Mouse (Mus musculus) MEL (cell line): ENCODE results near the gene Med1. TPM values are rescaled to one million over a fixed set of nuclear protein-coding genes. Genes with fewer than 3 reads are reported as not detected.
A peak's percentile ranks its signal among the peaks of the same experiment; 100 is the strongest.

Experiments
- DNase-seq: peaks from one replicate; pipeline ENCODE4 v3.0.0; 2011; ENCODE audit warnings: low read depth, low spot score
- H3K27ac ChIP-seq: 2 replicates; pipeline ENCODE4 v1.5.1; 2012; ENCODE audit warnings: low read depth, mild to moderate bottlenecking, control low read depth, low read length, moderate library complexity; ENCODE audit not compliant: control insufficient read depth
- H3K27me3 ChIP-seq, 2 experiments: fragments of 150-350 bp in 1 of 2; sonication (generic) in 1 of 2; 2 replicates each; pipeline ENCODE4 v1.6.1; 2012; ENCODE audit warnings: low read length in 2 of 2, mild to moderate bottlenecking in 2 of 2, improper control_type of control experiment in 1 of 2, moderate library complexity in 1 of 2; ENCODE audit not compliant: insufficient read depth in 2 of 2, control insufficient read depth in 1 of 2
- H3K36me3 ChIP-seq, 2 experiments: 2 replicates each; pipeline ENCODE4 v1.6.1; 2012 to 2014; ENCODE audit warnings: low read length in 2 of 2, improper control_type of control experiment in 1 of 2, inconsistent platforms in 1 of 2, mild to moderate bottlenecking in 1 of 2; ENCODE audit not compliant: insufficient read depth in 2 of 2, control insufficient read depth in 1 of 2
- H3K4me1 ChIP-seq, 2 experiments: fragments of 150-350 bp in 1 of 2; sonication (generic) in 1 of 2; 2 replicates each; pipeline ENCODE4 v1.6.1; 2012; ENCODE audit warnings: low read length in 2 of 2, improper control_type of control experiment in 1 of 2, mild to moderate bottlenecking in 1 of 2; ENCODE audit not compliant: insufficient read depth in 2 of 2, control insufficient read depth in 1 of 2
- H3K4me3 ChIP-seq, 2 experiments: fragments of 150-350 bp in 1 of 2; sonication (generic) in 1 of 2; 2 replicates each; pipeline ENCODE4 v1.5.1; 2012; ENCODE audit warnings: low read depth in 2 of 2, low read length in 2 of 2, mild to moderate bottlenecking in 2 of 2, moderate library complexity in 2 of 2, control low read depth in 1 of 2, improper control_type of control experiment in 1 of 2; ENCODE audit not compliant: control insufficient read depth in 1 of 2, insufficient read depth in 1 of 2
- H3K79me2 ChIP-seq: 2 replicates; pipeline ENCODE4 v1.6.1; 2012; ENCODE audit warnings: mild to moderate bottlenecking, low read length, moderate library complexity; ENCODE audit not compliant: control insufficient read depth, poor library complexity, insufficient read depth
- H3K9ac ChIP-seq: 2 replicates; pipeline ENCODE4 v1.6.1; 2012; ENCODE audit warnings: low read depth, mild to moderate bottlenecking, control low read depth, low read length, moderate library complexity; ENCODE audit not compliant: control insufficient read depth, poor library complexity, severe bottlenecking
- H3K9me3 ChIP-seq: fragments of 150-350 bp; sonication (generic); replicated peaks from 2 replicates; pipeline ENCODE4 v1.6.1; 2012; ENCODE audit warnings: mild to moderate bottlenecking, low read length, improper control_type of control experiment, moderate library complexity; ENCODE audit not compliant: insufficient read depth
- BHLHE40 ChIP-seq: IDR thresholded peaks from 2 replicates; pipeline ENCODE4 v1.6.1; 2012; ENCODE audit warnings: low read depth, mild to moderate bottlenecking, inconsistent platforms, low read length, improper control_type of control experiment, borderline replicate concordance
- CHD2 ChIP-seq: IDR thresholded peaks from 2 replicates; pipeline ENCODE4 v1.6.1; 2011; ENCODE audit warnings: low read length, improper control_type of control experiment
- CTCF ChIP-seq, 3 experiments: IDR thresholded peaks in 2 of 3; conservative IDR thresholded peaks in 1 of 3; 2 replicates each; pipeline ENCODE4 v1.5.1; 2011 to 2012; ENCODE audit warnings: low read length in 3 of 3, low read depth in 2 of 3, mild to moderate bottlenecking in 2 of 3, improper control_type of control experiment in 1 of 3, inconsistent platforms in 1 of 3, mixed read lengths in 1 of 3, moderate library complexity in 1 of 3; ENCODE audit not compliant: control insufficient read depth in 1 of 3, insufficient read depth in 1 of 3, poor library complexity in 1 of 3, severe bottlenecking in 1 of 3
- ELF1 ChIP-seq: IDR thresholded peaks from 2 replicates; pipeline ENCODE4 v1.6.1; 2014; ENCODE audit warnings: low read depth, mild to moderate bottlenecking, inconsistent platforms, low read length, improper control_type of control experiment, moderate library complexity
- ETS1 ChIP-seq: IDR thresholded peaks from 2 replicates; pipeline ENCODE4 v1.6.1; 2012; ENCODE audit warnings: low read depth, mild to moderate bottlenecking, inconsistent platforms, low read length, improper control_type of control experiment, moderate library complexity
- HCFC1 ChIP-seq: IDR thresholded peaks from 2 replicates; pipeline ENCODE4 v1.6.1; 2012; ENCODE audit warnings: low read depth, mild to moderate bottlenecking, inconsistent platforms, low read length, improper control_type of control experiment, moderate library complexity
- JUND ChIP-seq: IDR thresholded peaks from 2 replicates; pipeline ENCODE4 v1.6.1; 2011; ENCODE audit warnings: low read depth, mild to moderate bottlenecking, improper control_type of control experiment, low read length
- KAT2A ChIP-seq: conservative IDR thresholded peaks from 2 replicates; pipeline ENCODE4 v1.6.1; 2012; ENCODE audit warnings: low read depth, low read length, improper control_type of control experiment, inconsistent platforms
- MAZ ChIP-seq: IDR thresholded peaks from 2 replicates; pipeline ENCODE4 v1.6.1; 2012; ENCODE audit warnings: low read depth, mild to moderate bottlenecking, inconsistent platforms, low read length, improper control_type of control experiment
- MEF2A ChIP-seq: IDR thresholded peaks from 2 replicates; pipeline ENCODE4 v1.6.1; 2014; ENCODE audit warnings: low read depth, mild to moderate bottlenecking, inconsistent platforms, low read length, improper control_type of control experiment; ENCODE audit not compliant: poor library complexity, insufficient replicate concordance, severe bottlenecking; ENCODE audit errors: extremely low read depth
- MXI1 ChIP-seq: IDR thresholded peaks from 2 replicates; pipeline ENCODE4 v1.6.1; 2011; ENCODE audit warnings: mild to moderate bottlenecking, low read depth, low read length, improper control_type of control experiment
- MYB ChIP-seq: IDR thresholded peaks from 2 replicates; pipeline ENCODE4 v1.6.1; 2011; ENCODE audit warnings: mild to moderate bottlenecking, low read depth, low read length, improper control_type of control experiment
- MYC ChIP-seq: IDR thresholded peaks from 2 replicates; pipeline ENCODE4 v1.6.1; 2011; ENCODE audit warnings: low read depth, mild to moderate bottlenecking, low read length, improper control_type of control experiment, moderate library complexity
- NRF1 ChIP-seq: IDR thresholded peaks from 2 replicates; pipeline ENCODE4 v1.6.1; 2014; ENCODE audit warnings: low read depth, mild to moderate bottlenecking, inconsistent platforms, low read length, improper control_type of control experiment, moderate library complexity; ENCODE audit not compliant: poor library complexity, insufficient read depth, severe bottlenecking
- POLR2A ChIP-seq, 2 experiments: IDR thresholded peaks; 2 replicates each; pipeline ENCODE4 v1.6.1; 2011 to 2012; ENCODE audit warnings: low read length in 2 of 2, mild to moderate bottlenecking in 2 of 2, control low read depth in 1 of 2, improper control_type of control experiment in 1 of 2, low read depth in 1 of 2, moderate library complexity in 1 of 2; ENCODE audit not compliant: control insufficient read depth in 1 of 2, insufficient read depth in 1 of 2, poor library complexity in 1 of 2
- RAD21 ChIP-seq: IDR thresholded peaks from 2 replicates; pipeline ENCODE4 v1.6.1; 2011; ENCODE audit warnings: mild to moderate bottlenecking, low read depth, low read length, improper control_type of control experiment
- SMC3 ChIP-seq: IDR thresholded peaks from 2 replicates; pipeline ENCODE4 v1.6.1; 2011; ENCODE audit warnings: low read depth, low read length, improper control_type of control experiment
- TAL1 ChIP-seq: IDR thresholded peaks from 2 replicates; pipeline ENCODE4 v1.6.1; 2012; ENCODE audit warnings: mild to moderate bottlenecking, inconsistent platforms, low read length, moderate library complexity, mixed read lengths
- UBTF ChIP-seq: IDR thresholded peaks from 2 replicates; pipeline ENCODE4 v1.6.1; 2012; ENCODE audit warnings: low read depth, mild to moderate bottlenecking, inconsistent platforms, low read length, improper control_type of control experiment, moderate library complexity, borderline replicate concordance; ENCODE audit not compliant: insufficient read depth
- USF1 ChIP-seq: IDR thresholded peaks from 2 replicates; pipeline ENCODE4 v1.6.1; 2014; ENCODE audit warnings: low read depth, mild to moderate bottlenecking, inconsistent platforms, low read length, improper control_type of control experiment, moderate library complexity
- ZKSCAN1 ChIP-seq: IDR thresholded peaks from 2 replicates; pipeline ENCODE4 v1.6.1; 2012; ENCODE audit warnings: low read depth, mild to moderate bottlenecking, inconsistent platforms, low read length, improper control_type of control experiment, moderate library complexity
- ZMIZ1 ChIP-seq: IDR thresholded peaks from 2 replicates; pipeline ENCODE4 v1.6.1; 2012; ENCODE audit warnings: low read depth, mild to moderate bottlenecking, inconsistent platforms, low read length, improper control_type of control experiment, moderate library complexity
- ZNF384 ChIP-seq: IDR thresholded peaks from 2 replicates; pipeline ENCODE4 v1.6.1; 2012; ENCODE audit warnings: low read depth, mild to moderate bottlenecking, inconsistent platforms, low read length, improper control_type of control experiment
- polyA plus RNA-seq, 2 experiments: library from polyadenylated mRNA; stranded (reverse) in 1 of 2; unstranded in 1 of 2; fragments of >175 nt in 1 of 2; fragments of >200 nt in 1 of 2; gene quantifications; 2 replicates each; pipeline versions ENCODE4 v1.2.1 to v1.2.4; 2012; ENCODE audit warnings: low replicate concordance in 2 of 2, low read depth in 1 of 2; ENCODE audit not compliant: insufficient read length in 2 of 2, insufficient read depth in 1 of 2, missing spikeins in 1 of 2
- total RNA-seq: library from RNA; depleted of rRNA; stranded (reverse); fragments of 300-350 nt; gene quantifications from 2 replicates; pipeline ENCODE4 v1.2.3, GENCODE M21; 2012

Med1 gene
- total and polyA plus RNA-seq, 3 experiments = 39.9 to 122 (median 58.6) TPM

DNA sequence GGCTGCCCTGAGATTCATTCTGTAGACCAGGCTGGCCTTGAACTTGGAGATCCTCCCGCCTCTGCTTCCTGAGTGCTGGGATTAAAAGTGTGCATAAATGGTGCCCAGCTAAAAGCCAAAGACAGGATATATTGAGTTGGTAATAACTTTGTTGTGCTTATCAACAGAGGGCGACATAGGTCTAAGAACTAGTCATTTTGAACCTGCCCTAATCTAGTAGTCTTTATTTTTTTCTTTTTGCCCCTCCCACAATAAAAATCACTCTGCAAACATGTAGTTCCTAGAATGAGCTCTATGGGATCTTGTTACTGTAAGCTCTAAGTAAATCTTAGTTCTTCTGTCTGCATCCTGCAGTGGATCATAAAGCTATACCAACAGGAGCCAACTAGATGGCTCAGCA lies 50.5 kb downstream of the Med1 start:
- Histone ChIP-seq H3K4me3 (no peak overlapping the region), H3K4me1 (peaks cover 0 to 3% of the 10 kb centered on the region in 2 experiments; a peak in 2 of 4 replicates), H3K27me3 (no peaks in the 10 kb centered on the region), H3K79me2 (peaks cover 9% of the 10 kb centered on the region; the same call in 1 of the 2 replicates), H3K27ac (no peak overlapping the region), H3K9ac (no peak overlapping the region), H3K36me3 (no peaks in the 10 kb centered on the region; a peak in 1 of 4 replicates), H3K9me3 (no peaks in the 10 kb centered on the region)
- no peak for TF ChIP-seq TAL1
- TF ChIP-seq ZNF384 = peak; percentile 47; the same call in 1 of the 2 replicates
- peak; percentile 39 for TF ChIP-seq RAD21
- TF ChIP-seq ETS1 = no peak
- no peak for TF ChIP-seq MYC
- TF ChIP-seq CTCF (IDR thresholded peaks at IDR 0.05 in 2 of 3, conservative IDR thresholded peaks at IDR 0.05 in 1 of 3; ENCODE audit: control insufficient read depth in 1 of 3, insufficient read depth in 1 of 3, low read depth in 2 of 3, low read length in 3 of 3, poor library complexity in 1 of 3, severe bottlenecking in 1 of 3) = peak in 1 of 3 experiments; percentile 50; a peak in 2 of 6 replicates
- peak; percentile 44 for DNase-seq

DNA sequence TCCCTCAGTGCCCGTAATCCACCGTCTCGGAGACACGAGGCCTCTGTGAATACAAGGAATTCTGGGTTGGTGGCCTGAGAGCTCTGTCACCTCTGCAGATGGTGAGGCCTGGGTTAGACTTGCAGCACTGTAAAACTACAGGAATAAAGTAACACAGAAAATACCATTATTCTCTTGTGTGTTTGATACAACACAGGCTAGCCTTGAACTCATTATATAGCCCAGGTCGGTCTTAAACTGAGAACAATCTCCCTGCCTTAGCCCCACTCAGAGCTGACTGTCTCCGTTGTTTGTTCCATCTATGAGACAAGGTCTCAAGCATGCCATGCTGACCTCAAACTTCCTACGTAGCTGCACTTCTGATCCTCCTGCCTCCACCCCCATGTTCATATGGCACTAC lies 54.2 kb downstream of the Med1 start:
- H3K4me3 ChIP-seq = no peak overlapping the region
- H3K27ac ChIP-seq = no peak overlapping the region
- H3K9me3 ChIP-seq = no peaks in the 10 kb centered on the region
- TF ChIP-seq BHLHE40 = no peak
- no peak for TF ChIP-seq USF1
- TF ChIP-seq CHD2 = no peak
- TF ChIP-seq HCFC1 = no peak
- no peak for TF ChIP-seq MXI1
- no peak for TF ChIP-seq TAL1
- TF ChIP-seq POLR2A (IDR thresholded peaks at IDR 0.05; ENCODE audit: control insufficient read depth in 1 of 2, insufficient read depth in 1 of 2, low read depth in 1 of 2, low read length in 2 of 2, poor library complexity in 1 of 2) = no peak
- TF ChIP-seq JUND = no peak
- no peak for TF ChIP-seq UBTF
- TF ChIP-seq KAT2A = no peak
- TF ChIP-seq SMC3 = no peak
- no peak for TF ChIP-seq ZNF384
- no peak for TF ChIP-seq ZKSCAN1
- TF ChIP-seq ELF1 = no peak
- TF ChIP-seq ZMIZ1 = no peak
- TF ChIP-seq MYB = no peak
- TF ChIP-seq MEF2A = no peak
- no peak for TF ChIP-seq RAD21
- no peak for TF ChIP-seq NRF1
- TF ChIP-seq MAZ = no peak
- TF ChIP-seq, all 39 proteins: peak for 0
- no peak for DNase-seq
- no peaks in the 10 kb centered on the region for H3K79me2 ChIP-seq
- H3K36me3 ChIP-seq = no peaks in the 10 kb centered on the region
- no peaks in the 10 kb centered on the region for H3K27me3 ChIP-seq
- no peaks in the 10 kb centered on the region for H3K4me1 ChIP-seq
- H3K9ac ChIP-seq = no peak overlapping the region
